Mouse (Mus musculus) kidney, adult 2 months (tissue): ENCODE measurements around the gene Arg2. TPM values are rescaled to one million over a fixed set of nuclear protein-coding genes. Genes with fewer than 3 reads are reported as not detected.

Experiments
- DNase-seq: peaks from one replicate; pipeline ENCODE4 v3.0.0; 2021
- H3K27ac ChIP-seq: fragments of 200-500 bp; 2 replicates; pipeline ENCODE4 v1.5.1; 2012; ENCODE audit warnings: low read depth, low read length, control low read depth, inconsistent platforms; ENCODE audit not compliant: insufficient read depth
- H3K27me3 ChIP-seq: fragments of 200-500 bp; replicated peaks from 2 replicates; pipeline ENCODE4 v1.6.1; 2012; ENCODE audit warnings: mild to moderate bottlenecking, moderate library complexity, low read length, inconsistent platforms; ENCODE audit not compliant: control insufficient read depth, insufficient read depth
- H3K36me3 ChIP-seq: fragments of 200-500 bp; 2 replicates; pipeline ENCODE4 v1.6.1; 2012; ENCODE audit warnings: mild to moderate bottlenecking, moderate library complexity, low read length, inconsistent platforms; ENCODE audit not compliant: control insufficient read depth, insufficient read depth
- H3K4me1 ChIP-seq: fragments of 200-500 bp; 2 replicates; pipeline ENCODE4 v1.6.1; 2011; ENCODE audit warnings: low read length; ENCODE audit not compliant: control insufficient read depth, insufficient read depth
- H3K4me3 ChIP-seq: fragments of 200-500 bp; 2 replicates; pipeline ENCODE4 v1.5.1; 2011; ENCODE audit warnings: mild to moderate bottlenecking, low read depth, low read length, control low read depth; ENCODE audit not compliant: insufficient read depth
- CTCF ChIP-seq: fragments of 200-500 bp; conservative IDR thresholded peaks from 2 replicates; pipeline ENCODE4 v1.5.1; 2011; ENCODE audit warnings: low read depth, mild to moderate bottlenecking, control low read depth, low read length, moderate library complexity, mixed read lengths; ENCODE audit not compliant: insufficient read depth, insufficient read length
- POLR2A ChIP-seq: fragments of 200-500 bp; IDR thresholded peaks from one replicate; pipeline ENCODE4 v1.6.1; 2011; ENCODE audit warnings: low read depth, low read length, control low read depth
- WGBS: fragments of 180-500 bp; shearing (Covaris S2); methylation state at CpG from one replicate; pipeline ENCODE4 v1.1.7; 2018; 5-methylcytosine and 5-hydroxymethylcytosine counted together
- polyA plus RNA-seq: library from polyadenylated mRNA; depleted of rRNA; stranded (reverse); fragments of >200 nt; gene quantifications from 2 replicates; pipeline ENCODE4 v1.2.3, GENCODE M21; 2012; rRNA removed

The Arg2 gene
- polyA plus RNA-seq, result 19.2 and 26.3 TPM in 2 replicates

GRCm38 (mm10) chr12:79130299-79131177 lies at the start of gene Arg2:
Gene Arg2 (plus strand): TSS chr12:79130777.
- H3K4me3 ChIP-seq, result peak within 1 kb of the TSS; percentile 47
- no peaks in the 10 kb centered on the region; the same call in 1 of the 2 replicates for H3K27me3 ChIP-seq
- H3K4me1 ChIP-seq, result no peaks in the 10 kb centered on the region
- TF ChIP-seq POLR2A (peak; percentile 27), CTCF (no peak)
- DNase-seq, result peak; percentile 87
- H3K36me3 ChIP-seq, result no peaks in the 10 kb centered on the region
- no peak within 1 kb of the TSS for H3K27ac ChIP-seq
- WGBS, result 1% methylated on average over 47 of the region's 47 CpGs

- DNase-seq, result peak; percentile 92
- WGBS, result 1% methylated on average over 53 of the region's 53 CpGs
- no peaks in the 10 kb centered on the region for H3K27me3 ChIP-seq
- TF ChIP-seq POLR2A (no peak), CTCF (no peak)
- H3K36me3 ChIP-seq, result no peaks in the 10 kb centered on the region
- H3K4me1 ChIP-seq, result peaks cover 3% of the 10 kb centered on the region; the same call in 1 of the 2 replicates
- H3K4me3 ChIP-seq, result peak within 1 kb of the TSS; percentile 92
- no peak within 1 kb of the TSS for H3K27ac ChIP-seq
These were observed 41.3 kb upstream of the Arg2 start, which contains the start of gene Pigh for GRCm38 (mm10) chr12:79089182-79089812. Gene Pigh (minus strand): TSS chr12:79089651.

DNA sequence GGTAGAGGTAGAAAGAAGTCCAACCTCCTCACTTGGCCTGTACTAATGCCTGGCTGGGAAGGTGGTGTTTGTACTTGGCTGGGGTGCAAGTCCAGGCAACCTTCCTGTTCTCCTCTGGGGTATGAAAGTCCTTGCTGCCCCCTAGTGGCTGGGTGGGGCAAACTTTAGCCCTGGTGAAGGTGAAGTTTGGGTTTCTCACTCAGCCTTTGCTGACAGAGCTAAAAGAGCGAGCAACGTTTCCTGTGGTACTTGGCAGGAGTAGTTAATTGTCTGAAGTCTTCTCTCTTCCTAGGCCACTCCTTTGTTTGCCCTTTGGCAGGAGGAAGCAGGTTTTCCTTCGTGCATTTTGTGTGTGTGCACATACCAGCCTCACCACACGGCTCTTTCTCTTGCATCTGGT lies 38.0 kb upstream of the Arg2 start:
- no peak overlapping the region for H3K27ac ChIP-seq
- peak; percentile 89 for TF ChIP-seq CTCF
- no peak for TF ChIP-seq POLR2A
- H3K4me1 ChIP-seq, result peaks cover 3% of the 10 kb centered on the region; the same call in 1 of the 2 replicates
- WGBS, result 10% methylated on average over 4 of the region's 4 CpGs
- H3K36me3 ChIP-seq, result no peaks in the 10 kb centered on the region
- H3K4me3 ChIP-seq, result no peak overlapping the region
- DNase-seq, result peak; percentile 89
- H3K27me3 ChIP-seq, result no peaks in the 10 kb centered on the region

DNA sequence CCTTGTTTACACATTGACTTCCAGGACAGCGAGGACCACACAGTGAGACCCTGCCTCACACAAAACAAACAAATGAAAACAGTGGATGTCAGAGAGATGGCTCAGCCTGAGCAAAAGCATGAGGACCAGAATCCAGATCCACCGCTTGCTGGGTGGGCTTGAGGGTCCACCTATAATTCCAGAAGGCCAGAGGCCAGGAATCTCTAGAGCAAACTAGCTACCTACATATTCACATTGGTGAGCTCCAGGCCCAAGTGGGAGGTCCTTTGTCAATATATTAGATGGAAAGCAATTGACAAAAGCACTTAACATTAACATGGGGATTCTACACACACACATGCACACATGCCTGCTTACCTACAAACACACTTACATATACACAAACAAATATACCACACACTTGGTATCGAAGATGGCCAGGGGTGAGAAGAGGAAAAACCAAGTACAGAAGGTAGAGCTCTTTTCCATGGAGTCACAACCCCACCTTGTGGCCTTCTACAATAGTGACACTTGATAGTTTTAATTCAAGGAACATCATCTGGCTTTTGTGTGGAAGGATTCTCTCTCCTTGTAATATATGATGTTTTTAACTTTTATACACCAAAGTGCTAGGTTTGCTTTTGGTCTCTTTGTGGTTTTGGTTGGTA lies 33.3 kb upstream of the Arg2 start:
- Histone ChIP-seq H3K27ac (no peak overlapping the region), H3K4me3 (no peak overlapping the region), H3K36me3 (no peaks in the 10 kb centered on the region), H3K27me3 (no peaks in the 10 kb centered on the region; the same call in 1 of the 2 replicates), H3K4me1 (no peaks in the 10 kb centered on the region)
- TF ChIP-seq CTCF (peak; percentile 32; the same call in 1 of the 2 replicates), POLR2A (no peak)
- peak; percentile 34 for DNase-seq
- 60% methylated on average over 3 of the region's 3 CpGs for WGBS

GRCm38 (mm10) chr12:79103773-79104172 lies 26.8 kb upstream of the Arg2 start:
- no peaks in the 10 kb centered on the region for H3K36me3 ChIP-seq
- 47% methylated on average over 3 of the region's 3 CpGs for WGBS
- DNase-seq, result peak; percentile 86
- H3K4me3 ChIP-seq, result no peak overlapping the region
- no peak for TF ChIP-seq CTCF
- no peak for TF ChIP-seq POLR2A
- H3K4me1 ChIP-seq, result peaks cover 5% of the 10 kb centered on the region; the same call in 1 of the 2 replicates
- H3K27me3 ChIP-seq, result no peaks in the 10 kb centered on the region; the same call in 1 of the 2 replicates
- peak overlapping the region; percentile 47 for H3K27ac ChIP-seq

- no peaks in the 10 kb centered on the region; the same call in 1 of the 2 replicates for H3K27me3 ChIP-seq
- peaks cover 5% of the 10 kb centered on the region; the same call in 1 of the 2 replicates for H3K4me1 ChIP-seq
- 61% methylated on average over 2 of the region's 2 CpGs for WGBS
- H3K4me3 ChIP-seq, result no peak overlapping the region
- no peak for TF ChIP-seq CTCF
- TF ChIP-seq POLR2A, result no peak
- H3K27ac ChIP-seq, result peak overlapping the region; percentile 47
- H3K36me3 ChIP-seq, result no peaks in the 10 kb centered on the region
- DNase-seq, result no peak
These were observed 26.0 kb upstream of the Arg2 start for GRCm38 (mm10) chr12:79104544-79104943.
